In the genomic region with DNA sequence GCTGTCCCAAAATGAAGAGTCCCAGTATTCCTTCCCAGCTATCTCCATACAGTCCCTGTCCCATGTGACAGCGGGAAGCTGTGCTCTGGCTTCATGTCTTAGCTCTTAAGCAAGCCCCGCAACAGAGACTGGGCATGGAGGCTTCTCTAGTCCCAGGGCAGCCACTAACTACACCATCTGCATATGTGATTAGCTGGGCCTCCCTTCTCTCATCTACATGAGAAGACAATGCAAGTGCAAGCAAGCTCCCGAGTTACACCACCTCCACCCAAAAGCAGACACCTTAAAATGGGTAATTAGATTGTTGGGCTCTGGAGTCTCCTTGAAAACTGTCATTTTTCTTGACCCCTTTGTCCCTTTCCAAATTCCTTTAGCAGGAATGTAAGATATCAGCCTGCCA, we compare ENCODE assay signal across 10 mouse cellular contexts. TPM values are rescaled to one million over a fixed set of nuclear protein-coding genes. Genes with fewer than 3 reads are reported as not detected.
DNase-seq lines count a peak whose midpoint lies in the region; ATAC-seq and TF ChIP-seq lines count a peak whose summit lies in the region.
"Had no signal": no experiment of that assay in that cellular context is flagged by ENCODE, and none has a peak within 500 bp of the region (broad histone marks: within the 10 kb centered on the region; RNA-seq: fewer than 3 reads in every experiment).

No protein-coding gene starts in this region.

- peaks cover 49% of the 10 kb centered on the region for H3K4me1 ChIP-seq in heart, embryonic 10.5 days
- peaks cover 6% of the 10 kb centered on the region for H3K4me1 ChIP-seq in ES-Bruce4 (ENCODE audit: control insufficient read depth, insufficient read depth, low read length)
- H3K4me1 ChIP-seq in forebrain, embryonic 15.5 days = peaks cover 28% of the 10 kb centered on the region
- H3K4me1 ChIP-seq in midbrain, embryonic 13.5 days (replicated peaks) = peaks cover 24% of the 10 kb centered on the region

- no peaks in the 10 kb centered on the region for H3K9me3 ChIP-seq in heart, embryonic 10.5 days
- H3K9me3 ChIP-seq in ES-Bruce4 (replicated peaks; ENCODE audit: control insufficient read depth, insufficient read depth, low read length, poor library complexity, severe bottlenecking) = no peaks in the 10 kb centered on the region
- no peaks in the 10 kb centered on the region for H3K9me3 ChIP-seq in forebrain, embryonic 15.5 days
- H3K9me3 ChIP-seq in midbrain, embryonic 13.5 days = no peaks in the 10 kb centered on the region
- H3K9me3 ChIP-seq: intestine, embryonic 15.5 days; limb, embryonic 15.5 days had no signal

- H3K9ac ChIP-seq in ES-Bruce4 (ENCODE audit: low read depth, poor library complexity, severe bottlenecking) = peak overlapping the region; percentile 99
- H3K9ac ChIP-seq in forebrain, embryonic 15.5 days (replicated peaks) = no peak overlapping the region
- H3K9ac ChIP-seq in midbrain, embryonic 13.5 days (replicated peaks) = no peak overlapping the region
- H3K9ac ChIP-seq: intestine, embryonic 15.5 days; limb, embryonic 15.5 days had no signal

- H3K4me2 ChIP-seq in forebrain, embryonic 15.5 days (replicated peaks) = no peak overlapping the region
- H3K4me2 ChIP-seq in midbrain, embryonic 13.5 days (replicated peaks) = peak overlapping the region; percentile 72
- H3K4me2 ChIP-seq: limb, embryonic 15.5 days had no signal

- 68% methylated on average over 3 of the region's 3 CpGs for WGBS in heart, embryonic 10.5 days
- WGBS in forebrain, embryonic 15.5 days = 33% methylated on average over 3 of the region's 3 CpGs
- 49% methylated on average over 3 of the region's 3 CpGs for WGBS in midbrain, embryonic 13.5 days

- H3K27ac ChIP-seq in heart, embryonic 10.5 days = peak overlapping the region; percentile 99
- H3K27ac ChIP-seq in ES-Bruce4 (ENCODE audit: insufficient read depth, low read length) = no peak overlapping the region; the same call in 1 of the 2 replicates
- no peak overlapping the region for H3K27ac ChIP-seq in forebrain, embryonic 15.5 days (replicated peaks)
- 0 out of 2 replicates have a peak overlapping the region, but pooled peaks have one; percentile 48 for H3K27ac ChIP-seq in midbrain, embryonic 13.5 days
- H3K27ac ChIP-seq: intestine, embryonic 15.5 days; limb, embryonic 15.5 days had no signal

- no peak for TF ChIP-seq CTCF in ES-Bruce4 (IDR thresholded peaks at IDR 0.05; ENCODE audit: low read depth, low read length)

- no peak for TF ChIP-seq EP300 in ES-Bruce4 (IDR thresholded peaks at IDR 0.05; ENCODE audit: insufficient read depth, low read depth, low read length)

- no peak for DNase-seq in heart, embryonic 10.5 days (ENCODE audit: low spot score)
- DNase-seq in heart, adult 8-10 months (ENCODE audit: low spot score) = no peak
- no peak for DNase-seq in spleen, adult 18-20 months
- no peak for DNase-seq in cerebellum, postnatal 4 days (ENCODE audit: low spot score in 2 of 2)
- DNase-seq in adrenal gland, postnatal 14 days = no peak

- ATAC-seq in forebrain, embryonic 15.5 days (replicated peaks) = no peak
- ATAC-seq in midbrain, embryonic 13.5 days = no peak
- ATAC-seq: intestine, embryonic 15.5 days had no signal

- H3K4me3 ChIP-seq in heart, embryonic 10.5 days = peak overlapping the region; percentile 15; the same call in 1 of the 2 replicates
- H3K4me3 ChIP-seq in ES-Bruce4 (ENCODE audit: low read depth, low read length) = no peak overlapping the region
- H3K4me3 ChIP-seq in forebrain, embryonic 15.5 days = 0 out of 2 replicates have a peak overlapping the region, but pooled peaks have one; percentile 90
- H3K4me3 ChIP-seq in midbrain, embryonic 13.5 days (replicated peaks) = peak overlapping the region; percentile 91; the same call in 1 of the 2 replicates
- H3K4me3 ChIP-seq: intestine, embryonic 15.5 days had no signal

- TF ChIP-seq POLR2A in ES-Bruce4 (IDR thresholded peaks at IDR 0.05; ENCODE audit: insufficient read depth, low read length) = no peak

- 0 out of 2 replicates have a peak, but pooled peaks cover 3% of the 10 kb centered on the region for H3K36me3 ChIP-seq in heart, embryonic 10.5 days
- no peaks in the 10 kb centered on the region for H3K36me3 ChIP-seq in ES-Bruce4 (ENCODE audit: control insufficient read depth, insufficient read depth, low read length, poor library complexity, severe bottlenecking)
- H3K36me3 ChIP-seq in forebrain, embryonic 15.5 days = no peaks in the 10 kb centered on the region
- no peaks in the 10 kb centered on the region for H3K36me3 ChIP-seq in midbrain, embryonic 13.5 days
- H3K36me3 ChIP-seq: intestine, embryonic 15.5 days; limb, embryonic 15.5 days had no signal

- no peaks in the 10 kb centered on the region for H3K27me3 ChIP-seq in heart, embryonic 10.5 days (ENCODE audit: insufficient read depth, poor library complexity, severe bottlenecking)
- H3K27me3 ChIP-seq in ES-Bruce4 (ENCODE audit: control insufficient read depth, insufficient read depth, low read length, poor library complexity, severe bottlenecking) = no peaks in the 10 kb centered on the region
- H3K27me3 ChIP-seq in forebrain, embryonic 15.5 days = no peaks in the 10 kb centered on the region
- H3K27me3 ChIP-seq in midbrain, embryonic 13.5 days = no peaks in the 10 kb centered on the region
- H3K27me3 ChIP-seq: limb, embryonic 15.5 days had no signal

RNA-seq across cellular contexts. Expression of a gene that starts 3.0 kb away (rescaled TPM):
- polyA plus RNA-seq in heart, embryonic 10.5 days (2016; fragmentation: Nextera tagmentation; extraction: Ambion mirVana) = 80.6 and 114 TPM in 2 replicates
- total RNA-seq in heart, adult 8-10 months (2022) = 10 to 100 TPM; 38.7 to 50.3 (median 43.4) TPM
- polyA plus RNA-seq in ES-Bruce4 (2011; ENCODE audit: insufficient read depth, insufficient read length, low read depth, missing spikeins) = 255 and 287 TPM in 2 replicates
- polyA plus RNA-seq in forebrain, embryonic 15.5 days (2015; fragmentation: Nextera tagmentation; extraction: Ambion mirVana) = 64.7 and 68.2 TPM in 2 replicates
- 67.6 and 70.1 TPM in 2 replicates for polyA plus RNA-seq in midbrain, embryonic 13.5 days (2015; fragmentation: Nextera tagmentation; extraction: Ambion mirVana)
- total RNA-seq in adrenal gland, postnatal 14 days (2021) = 65.8 and 74.6 TPM in 2 replicates

RNA-seq across cellular contexts. Expression of a gene that starts 26.1 kb away (rescaled TPM):
- 79.1 and 88.0 TPM in 2 replicates for polyA plus RNA-seq in heart, embryonic 10.5 days (2016; fragmentation: Nextera tagmentation; extraction: Ambion mirVana)
- total RNA-seq in heart, adult 8-10 months (2022) = 10 to 100 TPM; 92.5 to 99.4 (median 98.8) TPM
- 43.7 and 46.1 TPM in 2 replicates for polyA plus RNA-seq in ES-Bruce4 (2011; ENCODE audit: insufficient read depth, insufficient read length, low read depth, missing spikeins)
- polyA plus RNA-seq in forebrain, embryonic 15.5 days (2015; fragmentation: Nextera tagmentation; extraction: Ambion mirVana) = 68.1 and 69.0 TPM in 2 replicates
- 75.3 and 76.9 TPM in 2 replicates for polyA plus RNA-seq in midbrain, embryonic 13.5 days (2015; fragmentation: Nextera tagmentation; extraction: Ambion mirVana)
- total RNA-seq in adrenal gland, postnatal 14 days (2021) = 109 and 120 TPM in 2 replicates

Comparison
In these comparisons a context has a peak if more than half of its experiments do, and no peak if none do; other contexts are left out.
1. H3K27ac ChIP-seq: peak in heart, embryonic 10.5 days (single experiment) and midbrain, embryonic 13.5 days (single experiment); none in ES-Bruce4 (single experiment) and forebrain, embryonic 15.5 days (single experiment).